Mouse (Mus musculus) C2C12 (cell line): Measurements from ENCODE around the gene March6. TPM values are rescaled to one million over a fixed set of nuclear protein-coding genes. Genes with fewer than 3 reads are reported as not detected.

Experiments used
- H3K27me3 ChIP-seq: one replicate; pipeline ENCODE4 v1.6.1; 2011; ENCODE audit not compliant: control insufficient read depth, insufficient read depth, insufficient read length
- H3K36me3 ChIP-seq: one replicate; pipeline ENCODE4 v1.6.1; 2011; ENCODE audit not compliant: control insufficient read depth, insufficient read depth
- H3K4me3 ChIP-seq: one replicate; pipeline ENCODE4 v1.5.1; 2011; ENCODE audit warnings: mild to moderate bottlenecking, control low read depth; ENCODE audit not compliant: poor library complexity, insufficient read depth, severe bottlenecking
- H3K79me2 ChIP-seq: one replicate; pipeline ENCODE4 v1.6.1; 2011; ENCODE audit not compliant: control insufficient read depth, insufficient read depth
- H3K79me3 ChIP-seq: one replicate; pipeline ENCODE4 v1.6.1; 2011; ENCODE audit warnings: low read depth, control low read depth
- H3ac ChIP-seq: one replicate; pipeline ENCODE3; 2011; ENCODE audit warnings: low read depth; ENCODE audit not compliant: control insufficient read depth, insufficient read length
- CEBPB ChIP-seq: IDR thresholded peaks from one replicate; pipeline ENCODE4 v1.6.1; 2011; ENCODE audit warnings: low read depth, mild to moderate bottlenecking, control low read depth, moderate library complexity
- CTCF ChIP-seq: IDR thresholded peaks from one replicate; pipeline ENCODE4 v1.5.1; 2011; ENCODE audit not compliant: control insufficient read depth, insufficient read depth, insufficient read length
- FOSL1 ChIP-seq: IDR thresholded peaks from one replicate; pipeline ENCODE4 v1.8.0; 2011; ENCODE audit warnings: mild to moderate bottlenecking, low read length; ENCODE audit not compliant: poor library complexity, insufficient read depth, severe bottlenecking
- MAX ChIP-seq: IDR thresholded peaks from one replicate; pipeline ENCODE4 v1.6.1; 2011; ENCODE audit warnings: mild to moderate bottlenecking, control low read depth
- MYOD1 ChIP-seq: IDR thresholded peaks from one replicate; pipeline ENCODE4 v1.6.1; 2011; ENCODE audit warnings: low read depth; ENCODE audit not compliant: control insufficient read depth, insufficient read length
- MYOG ChIP-seq: IDR thresholded peaks from one replicate; pipeline ENCODE4 v1.6.1; 2011; ENCODE audit not compliant: control insufficient read depth, insufficient read length; ENCODE audit errors: extremely low read depth
- USF1 ChIP-seq: IDR thresholded peaks from one replicate; pipeline ENCODE4 v1.6.1; 2011; ENCODE audit warnings: low read depth, mild to moderate bottlenecking, control low read depth, moderate library complexity
- polyA plus RNA-seq: library from polyadenylated mRNA; unstranded; fragments of >200 nt; fragmentation: generic; extraction: Trizol; gene quantifications from one replicate; pipeline ENCODE4 v1.2.1, GENCODE M21; 2012; ENCODE audit warnings: missing spikeins

March6 gene
- polyA plus RNA-seq, 1 experiment: 22.5 TPM

DNA sequence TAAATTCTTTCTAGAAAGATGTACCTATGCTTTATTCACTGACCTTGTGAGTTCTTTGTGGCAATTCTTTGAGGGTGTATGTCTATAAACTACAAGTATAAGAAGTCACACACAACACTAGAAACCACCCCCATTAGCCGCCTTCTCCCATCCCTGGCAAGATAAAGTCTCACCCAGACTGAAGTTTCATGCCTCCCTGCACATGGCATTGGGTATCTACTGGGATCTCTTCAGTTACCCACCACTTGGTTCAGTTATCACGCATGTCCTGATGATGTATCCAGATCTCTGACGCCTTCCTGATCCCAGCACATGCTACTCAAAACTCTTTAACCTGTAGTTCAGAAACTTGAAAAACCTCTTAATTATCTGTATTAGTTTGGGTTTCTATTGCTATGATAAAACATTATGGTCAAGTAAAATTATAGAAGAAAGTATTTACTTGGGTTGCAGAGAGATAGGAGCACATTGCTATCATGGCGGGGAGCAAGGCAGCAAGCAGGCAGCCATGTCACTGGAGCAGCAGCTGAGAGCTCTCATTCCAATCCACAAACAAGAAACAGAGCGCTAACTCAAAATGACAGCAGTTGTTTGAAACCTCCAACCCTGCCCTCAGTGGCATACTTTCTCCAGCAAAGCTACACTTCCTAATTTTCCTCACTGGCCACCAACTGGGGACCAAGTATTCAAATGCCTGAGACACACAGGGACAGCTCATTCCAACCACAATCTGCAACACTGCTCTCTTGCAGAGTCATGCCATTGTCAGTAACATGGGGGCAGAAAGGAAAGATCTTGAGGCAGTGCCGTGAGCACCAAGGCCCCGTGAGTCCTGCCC, 3.8 kb upstream of the March6 start:
- Histone ChIP-seq H3K27me3 (no peaks in the 10 kb centered on the region), H3K79me3 (peaks cover 8% of the 10 kb centered on the region), H3ac (no peak overlapping the region), H3K4me3 (no peak overlapping the region), H3K79me2 (peaks cover 15% of the 10 kb centered on the region), H3K36me3 (no peaks in the 10 kb centered on the region)
- TF ChIP-seq MYOG: no peak
- no peak for TF ChIP-seq MYOD1
- no peak for TF ChIP-seq CTCF
- TF ChIP-seq CEBPB: no peak
- TF ChIP-seq FOSL1: no peak
- no peak for TF ChIP-seq USF1
- no peak for TF ChIP-seq MAX

DNA sequence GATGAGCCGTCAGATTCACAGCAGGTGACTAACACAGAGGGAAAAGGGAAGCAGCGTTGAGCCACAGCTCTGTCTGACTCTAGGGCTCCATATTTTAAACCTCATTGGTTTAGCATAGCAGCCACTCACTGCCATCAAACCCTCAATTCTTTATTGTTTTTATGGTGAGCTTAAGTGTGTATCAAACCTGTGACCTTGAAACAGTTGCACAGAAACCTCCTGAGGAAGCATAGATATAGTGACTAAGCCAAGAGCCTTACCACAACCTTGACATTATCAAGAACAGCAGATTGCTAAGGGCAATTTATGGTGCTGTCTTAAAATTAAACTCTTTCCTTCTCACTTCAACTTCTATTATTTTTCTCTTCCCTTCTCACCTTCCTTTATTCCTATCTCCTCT, 2.7 kb upstream of the March6 start:
- peaks cover 26% of the 10 kb centered on the region for H3K79me2 ChIP-seq
- H3ac ChIP-seq: no peak overlapping the region
- H3K36me3 ChIP-seq: no peaks in the 10 kb centered on the region
- peaks cover 19% of the 10 kb centered on the region for H3K79me3 ChIP-seq
- H3K27me3 ChIP-seq: no peaks in the 10 kb centered on the region
- TF ChIP-seq CEBPB (no peak), MYOD1 (no peak), MYOG (no peak), USF1 (no peak), MAX (no peak), FOSL1 (no peak), CTCF (no peak)
- H3K4me3 ChIP-seq: no peak overlapping the region

DNA sequence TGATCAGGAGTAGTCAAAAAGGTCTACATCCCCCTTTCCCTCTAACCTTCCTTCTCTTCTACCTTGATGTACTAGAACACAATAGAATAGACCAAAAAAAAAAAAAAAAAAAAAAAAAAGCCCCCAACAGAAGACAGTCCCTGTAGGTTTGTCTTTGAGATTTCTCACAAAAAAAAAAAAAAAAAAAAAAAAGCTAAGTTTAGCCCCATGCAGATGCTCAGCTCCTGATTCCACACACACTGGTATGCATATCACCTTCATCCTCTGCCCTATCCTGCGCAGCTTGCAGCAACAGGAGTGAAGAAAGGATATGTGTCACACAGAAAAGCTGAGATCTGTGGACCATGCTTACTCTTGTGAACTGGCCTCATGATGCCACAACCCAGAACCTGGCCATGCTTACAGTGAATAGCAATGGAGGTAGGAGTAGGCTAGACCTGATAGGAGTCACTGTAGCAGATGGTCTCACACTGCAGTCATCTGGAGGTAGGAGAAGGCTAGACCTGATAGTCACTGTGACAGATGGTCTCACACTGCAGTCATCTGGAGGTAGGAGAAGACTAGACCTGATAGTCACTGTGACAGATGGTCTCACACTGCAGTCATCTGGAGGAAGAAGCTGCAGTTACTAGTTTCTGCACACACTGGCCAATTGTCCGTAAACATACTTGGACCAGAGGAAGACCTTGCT, 1.6 kb upstream of the March6 start:
- H3K36me3 ChIP-seq: no peaks in the 10 kb centered on the region
- no peaks in the 10 kb centered on the region for H3K27me3 ChIP-seq
- TF ChIP-seq MYOD1 (no peak), MAX (no peak), MYOG (no peak), USF1 (no peak), CEBPB (no peak), FOSL1 (no peak), CTCF (no peak)
- H3ac ChIP-seq: no peak overlapping the region
- peaks cover 30% of the 10 kb centered on the region for H3K79me3 ChIP-seq
- H3K4me3 ChIP-seq: no peak overlapping the region
- H3K79me2 ChIP-seq: peaks cover 36% of the 10 kb centered on the region

DNA sequence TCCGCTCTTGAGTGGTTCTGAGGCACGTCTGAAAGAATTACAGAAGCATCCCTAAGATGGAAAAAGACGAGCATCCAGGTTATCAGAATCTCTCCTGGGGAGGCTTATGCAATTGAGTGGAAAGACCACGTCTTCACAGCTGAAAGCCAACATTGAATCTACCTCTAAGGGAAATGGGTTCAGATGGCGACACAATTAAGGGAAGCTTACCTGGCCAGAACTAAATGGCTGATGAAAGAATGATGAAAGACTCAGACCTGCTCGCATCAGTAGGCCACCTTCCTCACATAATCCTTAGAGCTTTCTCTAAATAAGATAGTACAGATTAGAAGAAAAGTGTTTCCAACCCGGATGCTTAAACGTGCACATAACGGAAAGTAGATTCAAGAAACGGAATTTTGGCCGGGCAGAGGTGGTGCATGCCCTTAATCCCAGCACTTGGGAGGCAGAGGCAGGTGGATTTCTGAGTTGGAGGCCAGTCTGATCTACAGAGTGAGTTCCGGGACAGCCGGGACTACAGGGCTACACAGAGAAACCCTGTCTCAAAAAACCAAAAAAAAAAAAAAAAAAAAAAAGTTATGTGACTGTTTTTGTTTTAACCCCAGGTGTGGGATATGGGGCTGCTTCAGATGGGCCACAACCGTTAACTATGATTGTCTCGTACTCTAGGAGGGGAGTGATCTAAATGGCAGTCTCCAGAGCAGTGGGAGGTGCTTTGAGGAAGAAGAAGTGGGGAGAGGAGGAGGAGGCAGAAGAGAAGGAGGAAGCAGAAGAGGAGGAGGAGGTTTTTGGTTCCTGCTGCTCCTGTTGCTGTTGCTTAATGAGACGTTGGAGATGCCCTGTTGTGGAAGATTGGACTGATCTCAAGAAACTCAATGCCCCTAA, 835 bp upstream of the March6 start:
- no peaks in the 10 kb centered on the region for H3K27me3 ChIP-seq
- H3ac ChIP-seq: peak overlapping the region; percentile 75
- H3K36me3 ChIP-seq: no peaks in the 10 kb centered on the region
- peak overlapping the region; percentile 99 for H3K4me3 ChIP-seq
- peaks cover 37% of the 10 kb centered on the region for H3K79me3 ChIP-seq
- peaks cover 44% of the 10 kb centered on the region for H3K79me2 ChIP-seq
- TF ChIP-seq MYOG: no peak
- no peak for TF ChIP-seq MAX
- no peak for TF ChIP-seq CTCF
- TF ChIP-seq CEBPB: no peak
- no peak for TF ChIP-seq USF1
- no peak for TF ChIP-seq MYOD1
- no peak for TF ChIP-seq FOSL1

DNA sequence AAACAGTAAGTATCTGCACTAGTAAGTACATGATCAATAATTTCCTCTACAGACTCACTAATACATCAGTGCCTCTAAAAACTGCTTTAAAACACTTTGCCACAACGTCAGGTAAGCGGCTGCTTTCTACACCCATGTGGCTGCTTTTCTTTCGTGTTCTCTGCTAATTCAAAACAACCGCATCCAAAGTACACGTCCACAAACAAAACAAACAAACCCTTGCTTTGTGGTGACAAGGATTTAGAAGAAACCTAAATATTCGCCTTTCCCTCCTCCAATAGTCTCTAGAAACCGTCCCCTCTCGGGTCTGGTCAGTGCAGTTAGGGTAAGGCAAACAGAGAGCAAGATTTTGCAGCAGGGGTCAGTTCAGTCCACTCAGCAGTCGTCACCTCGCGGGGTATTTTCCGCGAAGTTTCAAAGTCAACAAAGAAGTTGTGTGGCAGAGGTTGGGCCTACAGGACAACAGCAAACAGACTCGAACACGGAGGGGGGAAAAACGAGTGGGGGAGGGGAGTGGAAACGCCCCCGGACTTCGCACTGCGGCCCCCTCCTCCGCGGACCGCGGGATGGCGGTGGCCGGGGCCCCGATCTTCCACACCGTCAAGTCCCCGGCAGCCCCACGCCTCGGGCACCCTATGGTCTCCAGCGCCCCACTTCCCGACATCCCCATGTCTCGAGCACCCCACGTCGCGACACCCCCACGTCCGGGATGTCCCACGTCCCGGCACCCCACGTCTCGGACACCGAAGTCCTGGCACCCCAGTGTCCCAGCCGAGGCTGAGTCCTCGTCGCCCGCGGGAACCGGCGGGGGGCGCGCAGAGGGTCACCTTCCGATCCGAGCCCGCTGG, 818 bp downstream of the March6 start:
- no peak for TF ChIP-seq MYOG
- no peak for TF ChIP-seq MYOD1
- TF ChIP-seq USF1: no peak
- no peak for TF ChIP-seq FOSL1
- no peak for TF ChIP-seq CEBPB
- TF ChIP-seq MAX: no peak
- no peak for TF ChIP-seq CTCF
- H3ac ChIP-seq: peak overlapping the region; percentile 86

More for the DNA sequence above, 818 bp downstream of the March6 start:
- Histone ChIP-seq H3K36me3 (no peaks in the 10 kb centered on the region), H3K27me3 (no peaks in the 10 kb centered on the region), H3K4me3 (peak overlapping the region; percentile 99), H3K79me3 (peaks cover 54% of the 10 kb centered on the region), H3K79me2 (peaks cover 61% of the 10 kb centered on the region)
